Mouse (Mus musculus): ENCODE data around the gene Rfpl4.
"Not testable (repeated sequence)": the region's sequence is repeated elsewhere in the genome, so short reads cannot be mapped to it uniquely, and the experiment has no call there.

Gene Rfpl4

DNA sequence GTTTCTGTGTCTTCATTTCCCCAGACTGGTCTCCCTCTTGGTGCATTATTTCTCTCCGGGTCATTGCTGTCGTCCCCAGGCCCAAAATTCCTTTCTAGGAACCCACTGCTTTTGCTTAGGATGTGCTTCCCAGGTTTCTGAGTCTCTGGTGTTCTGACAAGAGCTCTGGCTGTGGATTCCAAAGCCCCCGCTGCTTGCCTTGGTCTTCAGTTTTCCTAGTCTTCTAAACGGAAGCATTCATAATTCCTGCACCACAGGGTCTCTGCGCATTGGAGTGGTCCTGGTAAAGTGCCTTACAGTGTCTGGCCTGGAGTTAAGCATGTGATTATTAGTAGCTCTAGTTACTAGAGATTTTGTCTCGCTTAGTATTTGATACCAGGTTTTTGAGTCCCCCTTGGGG, 35.9 kb downstream of the Rfpl4 start:
- DNase-seq (ENCODE audit: low spot score in 2 of 2), result no peak

DNA sequence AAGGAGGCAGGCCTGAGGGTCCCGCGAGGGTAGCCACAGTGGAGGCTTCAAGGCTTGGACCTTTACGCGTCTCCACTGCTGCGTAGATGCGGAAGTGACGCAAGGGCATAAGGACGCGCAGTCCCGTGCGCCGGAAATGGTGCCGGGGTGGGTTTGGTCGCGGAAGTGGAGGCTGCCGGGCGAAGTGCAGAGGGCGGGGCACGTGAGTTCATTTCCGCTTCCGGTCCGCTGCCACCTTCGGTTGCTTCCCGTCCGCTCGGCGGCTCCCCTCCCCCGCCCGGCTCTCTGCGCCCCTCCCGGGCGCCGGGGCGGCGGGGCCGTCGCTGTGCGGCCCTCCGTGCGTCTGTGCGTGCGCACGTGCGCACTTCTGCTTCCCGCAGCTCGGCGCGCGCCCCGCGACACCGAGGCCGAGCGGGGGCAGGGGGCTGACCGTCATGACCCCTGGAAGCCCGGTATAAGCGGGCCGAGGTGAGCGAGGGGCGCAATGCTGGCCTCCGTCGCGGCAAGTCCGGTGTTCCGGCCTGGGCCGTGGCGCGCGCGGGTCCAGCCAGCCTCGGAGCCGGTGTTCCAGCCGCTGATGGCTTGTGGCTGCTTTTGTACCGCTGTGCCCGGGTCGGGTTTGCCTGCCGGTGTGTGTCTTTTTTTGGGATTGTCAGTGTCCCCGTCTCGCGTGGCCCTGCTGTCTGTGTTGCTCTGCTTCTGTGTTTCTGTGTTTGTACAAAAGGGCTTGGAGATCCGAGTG, 36.6 kb downstream of the Rfpl4 start, which contains the start of gene Epn1:
Gene Epn1, plus strand, starts transcription at position 226 of the 742 bp plus-strand sequence.
- DNase-seq (ENCODE audit: low spot score in 2 of 2), result peak; percentile 94 to 96

DNA sequence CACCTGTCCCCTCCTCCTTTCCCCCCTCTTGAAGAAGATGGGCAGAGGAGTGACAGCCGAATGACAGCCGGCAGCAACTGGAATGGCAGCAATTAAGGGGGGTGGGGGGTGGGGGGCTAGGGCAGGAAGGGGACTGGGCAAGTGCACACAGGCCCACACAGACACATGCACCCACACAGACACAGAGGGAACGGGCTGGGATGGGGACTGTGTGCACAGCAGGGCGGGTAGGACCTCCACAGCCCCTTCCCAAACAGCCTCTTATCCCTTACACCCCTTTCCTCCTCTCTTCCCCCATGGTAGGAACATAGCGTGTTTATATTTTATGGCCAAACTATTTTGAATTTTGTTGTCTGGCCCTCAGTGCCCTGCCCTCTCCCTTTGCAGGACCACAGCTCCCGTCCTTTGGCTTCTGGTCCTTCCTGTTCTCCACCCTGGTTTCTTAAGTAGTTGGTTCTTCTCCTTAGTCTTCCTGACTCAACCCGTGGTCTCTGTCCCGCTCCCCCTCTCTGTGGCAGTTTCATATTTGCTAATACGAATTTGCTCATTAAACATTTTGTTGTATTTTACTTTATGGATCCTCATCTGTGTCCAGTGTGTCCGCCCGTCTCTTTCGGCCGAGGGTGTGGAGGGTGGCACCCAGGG, 37.3 kb downstream of the Rfpl4 start:
- not testable (repeated sequence) for DNase-seq (ENCODE audit: low spot score in 2 of 2)

DNA sequence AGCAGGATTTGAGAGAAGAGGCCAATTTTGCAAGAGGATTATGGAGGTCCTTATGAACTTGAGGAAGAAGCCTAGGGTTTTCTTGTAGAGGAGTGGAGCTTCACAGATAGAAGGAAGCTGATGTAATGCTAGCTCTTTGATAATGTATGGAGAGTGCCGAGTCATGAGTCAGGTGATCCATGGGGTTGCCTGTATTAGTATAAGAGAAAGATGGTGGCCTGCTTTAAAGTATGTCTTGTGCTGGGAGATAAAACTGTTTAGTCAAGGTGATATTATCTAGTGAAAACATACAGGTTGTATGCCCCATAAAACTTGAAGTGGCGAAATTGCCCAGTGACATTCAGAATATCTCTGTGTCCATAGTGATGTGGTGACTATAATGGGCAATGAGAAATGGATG, 39.8 kb downstream of the Rfpl4 start:
- DNase-seq (ENCODE audit: low spot score in 2 of 2), result no peak

DNA sequence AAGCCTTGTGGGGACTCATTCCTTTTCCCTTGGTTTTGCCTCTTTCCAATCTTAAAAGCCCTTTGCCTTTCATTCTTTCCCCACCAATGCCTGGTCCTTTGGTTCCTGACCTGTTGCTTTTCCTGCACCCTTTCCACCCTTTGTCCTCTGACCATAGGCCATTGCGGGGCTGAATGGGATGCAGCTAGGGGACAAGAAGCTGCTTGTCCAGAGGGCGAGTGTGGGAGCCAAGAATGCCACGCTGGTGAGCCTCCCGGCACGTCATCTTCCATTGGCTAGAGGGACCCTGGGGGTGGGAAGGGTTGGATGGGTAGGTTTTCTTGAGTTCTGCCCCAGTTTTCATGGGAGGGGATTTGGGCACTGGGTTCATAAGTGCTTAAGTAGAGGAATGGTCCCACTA, 41.8 kb downstream of the Rfpl4 start:
- DNase-seq (ENCODE audit: low spot score in 2 of 2), result no peak

DNA sequence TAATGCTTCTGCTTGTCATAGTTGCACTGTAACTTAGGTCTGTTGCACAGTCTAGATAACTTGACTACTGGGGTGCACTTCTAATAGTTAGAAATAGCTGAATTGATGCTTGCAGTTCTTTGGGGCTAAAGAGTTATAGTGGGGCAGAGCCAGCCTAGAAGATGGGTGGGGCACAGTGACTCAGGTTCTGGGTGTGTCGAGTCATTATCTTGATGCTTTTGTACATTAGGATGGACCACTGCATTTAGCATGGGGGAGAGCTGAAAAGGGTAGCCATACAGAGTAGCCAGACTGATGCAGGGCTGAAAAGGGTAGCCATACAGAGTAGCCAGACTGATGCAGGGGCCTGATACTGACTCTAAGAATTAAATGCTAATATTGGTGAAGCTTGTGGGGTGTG, 43.2 kb downstream of the Rfpl4 start:
- DNase-seq (ENCODE audit: low spot score in 2 of 2), result no peak

DNA sequence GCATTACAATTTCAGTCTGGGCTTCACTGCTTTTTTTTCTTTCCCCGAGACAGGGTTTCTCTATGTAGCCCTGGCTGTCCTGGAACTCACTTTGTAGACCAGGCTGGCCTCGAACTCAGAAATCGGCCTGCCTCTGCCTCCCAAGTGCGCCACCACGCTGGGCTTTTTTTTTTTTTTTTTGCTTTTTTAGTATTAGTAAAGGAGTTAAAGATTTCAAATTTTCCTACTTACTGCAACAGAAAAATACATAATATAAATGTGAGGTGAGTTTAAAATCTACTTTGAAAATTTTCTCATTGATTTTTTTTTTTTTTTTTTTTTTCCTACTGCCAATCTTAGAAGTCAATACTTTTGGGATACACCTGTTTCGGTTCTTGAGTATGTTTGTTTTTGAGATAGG, 51.9 kb downstream of the Rfpl4 start:
- no peak for DNase-seq (ENCODE audit: low spot score in 2 of 2)

DNA sequence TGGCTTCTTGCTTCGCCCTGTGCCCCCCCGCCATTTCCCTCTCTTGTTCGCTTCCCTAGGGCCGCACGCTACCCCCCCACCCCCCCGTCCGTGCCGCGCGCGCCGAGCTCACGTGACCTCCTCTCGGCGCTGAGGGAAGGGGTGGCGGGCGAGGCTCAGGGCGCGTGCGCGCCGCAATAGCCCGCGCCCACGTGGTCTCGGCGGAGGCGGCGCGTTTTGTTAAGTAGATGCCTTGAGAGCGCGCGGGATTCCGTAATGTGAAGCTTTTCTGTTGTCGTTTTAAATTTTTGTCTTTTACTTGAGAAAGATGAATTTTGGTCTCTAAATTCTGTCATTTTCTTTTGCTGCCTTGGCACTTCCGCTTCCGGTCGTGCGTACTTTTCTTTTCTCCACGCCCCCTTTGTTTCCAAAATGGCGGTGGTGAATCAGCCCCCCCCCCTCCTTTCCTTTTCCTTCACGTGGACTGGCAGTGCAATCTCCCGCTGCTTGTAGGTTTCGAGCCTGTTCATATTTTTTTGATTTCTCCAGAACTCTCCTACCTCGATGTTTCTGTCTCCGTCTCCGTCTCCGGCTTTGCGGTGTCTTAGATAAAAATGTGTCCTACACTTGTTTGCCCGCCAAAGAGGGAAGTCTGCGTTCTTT, 54.3 kb downstream of the Rfpl4 start:
- no peak for DNase-seq (ENCODE audit: low spot score in 2 of 2)

DNA sequence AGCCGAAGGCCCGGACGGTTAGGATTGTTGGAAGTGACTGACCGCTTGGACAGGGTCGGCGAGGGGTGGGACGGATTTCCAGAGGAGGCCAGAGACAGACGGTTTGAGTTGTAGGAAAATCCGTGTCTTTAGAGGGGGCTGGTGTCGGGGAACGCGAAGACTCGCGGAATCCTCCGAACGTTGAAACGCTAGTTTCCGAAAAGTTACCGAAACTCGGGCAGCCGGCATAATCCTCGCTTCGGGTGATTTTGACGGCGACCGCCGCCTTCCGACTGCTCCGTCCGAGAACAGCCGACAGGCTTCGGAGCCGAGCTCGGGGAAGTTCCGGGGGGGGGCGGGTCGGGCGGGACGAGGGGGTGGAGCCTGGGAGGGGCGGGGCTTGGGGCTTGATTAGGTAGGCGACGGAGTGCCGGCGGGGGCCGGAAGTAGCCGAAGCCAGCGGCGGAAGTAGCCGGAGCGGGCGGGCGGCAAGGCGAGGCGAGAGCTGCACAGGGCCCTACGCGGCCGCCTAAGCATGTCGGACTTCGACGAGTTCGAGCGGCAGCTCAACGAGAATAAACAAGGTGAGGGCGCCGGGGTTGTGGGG, 54.9 kb downstream of the Rfpl4 start, which contains the start of gene U2af2:
Gene U2af2, plus strand, starts transcription at position 370 of the 586 bp plus-strand sequence.
- peak; percentile 94 to 95 for DNase-seq (ENCODE audit: low spot score in 2 of 2)

DNA sequence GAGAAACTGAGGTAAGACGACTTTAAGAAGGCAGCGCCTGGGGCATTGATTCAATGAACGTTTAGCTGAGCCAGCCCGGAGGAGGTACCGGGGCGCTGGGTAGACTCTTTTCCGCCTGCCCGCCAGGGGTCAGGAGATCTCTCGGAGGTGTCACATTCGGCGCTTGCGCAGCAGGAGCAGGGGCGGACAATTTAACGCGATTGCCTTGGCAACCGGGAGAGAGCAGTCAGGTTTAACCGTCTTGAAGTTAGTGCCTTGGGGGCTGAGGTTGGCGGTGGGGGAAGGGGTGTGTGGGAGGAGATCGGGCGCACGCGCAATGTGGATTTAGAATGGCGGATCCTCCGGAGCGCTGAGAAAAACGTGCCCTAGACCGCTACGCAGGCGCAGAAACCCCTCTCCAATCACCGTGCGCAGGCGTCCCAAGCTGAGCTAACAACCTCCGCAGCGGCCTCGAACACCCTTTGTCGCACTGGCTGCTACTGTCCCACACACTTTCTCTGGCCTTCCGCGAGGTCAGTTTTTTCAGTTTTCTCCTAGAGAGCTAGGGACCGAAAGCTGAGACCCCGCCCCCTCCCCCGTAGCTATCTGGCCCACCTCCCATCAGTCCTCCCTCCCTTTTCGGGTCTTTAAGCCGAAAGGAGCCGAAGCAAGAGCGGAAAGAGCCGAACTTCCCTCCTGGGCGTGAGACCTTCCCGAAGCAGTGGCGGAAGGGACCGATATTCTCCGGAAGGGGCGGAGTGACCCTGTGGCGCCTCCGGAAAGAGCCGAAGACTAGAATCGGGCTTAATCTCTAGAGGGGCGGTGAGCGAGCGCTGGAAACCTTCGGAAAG, 55.6 kb downstream of the Rfpl4 start:
- DNase-seq (ENCODE audit: low spot score in 2 of 2), result peak; percentile 97 to 99

DNA sequence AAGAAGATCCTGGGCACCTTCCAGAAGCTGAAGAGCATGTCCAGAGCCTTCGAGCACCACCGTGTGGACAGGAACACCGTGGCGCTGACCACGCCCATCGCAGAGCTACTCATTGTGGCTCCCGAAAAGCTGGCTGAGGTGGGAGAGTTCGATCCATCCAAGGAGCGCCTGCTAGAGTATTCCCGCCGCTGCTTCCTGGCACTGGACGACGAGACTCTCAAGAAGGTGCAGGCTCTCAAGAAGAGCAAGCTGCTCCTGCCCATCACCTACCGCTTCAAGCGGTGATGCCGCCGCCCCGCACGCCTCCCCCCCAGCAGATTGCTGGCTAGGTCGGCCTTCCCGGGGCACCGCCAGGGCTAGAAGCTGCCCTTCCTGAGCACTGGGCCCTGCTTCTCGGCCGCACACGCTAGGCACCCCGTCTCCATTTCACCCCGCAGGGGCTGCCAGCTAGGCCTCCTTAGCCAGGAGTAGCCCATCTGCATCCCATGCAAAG, 56.5 kb downstream of the Rfpl4 start:
- DNase-seq (ENCODE audit: low spot score in 2 of 2), result peak; percentile 74 to 85

All from urinary bladder, postnatal 4 days (tissue).